In genomic region chr11:102827097-102827496, GRCm38 (mm10) we compare ENCODE assay signal across 28 mouse cellular contexts. TPM values are rescaled to one million over a fixed set of nuclear protein-coding genes. Genes with fewer than 3 reads are reported as not detected.
DNase-seq lines count a peak whose midpoint lies in the region; ATAC-seq and TF ChIP-seq lines count a peak whose summit lies in the region.
"Had no signal": no experiment of that assay in that cellular context is flagged by ENCODE, and none has a peak within 500 bp of the region (broad histone marks: within the 10 kb centered on the region; RNA-seq: fewer than 3 reads in every experiment).

No protein-coding gene starts in this region.

- no peak for TF ChIP-seq EP300 in heart, postnatal 0 days (IDR thresholded peaks at IDR 0.05; ENCODE audit: low read depth)
- no peak for TF ChIP-seq EP300 in heart, adult 2 months (IDR thresholded peaks at IDR 0.05; ENCODE audit: insufficient read depth, low read depth, low read length)

- no peak overlapping the region; the same call in 1 of the 2 replicates for H3K27ac ChIP-seq in heart, embryonic 10.5 days
- H3K27ac ChIP-seq in heart, postnatal 0 days (ENCODE audit: low read depth), result peak overlapping the region; percentile 32
- no peak overlapping the region; the same call in 1 of the 2 replicates for H3K27ac ChIP-seq in heart, adult 2 months
- H3K27ac ChIP-seq: embryonic facial prominence, embryonic 12.5 days; forebrain, embryonic 12.5 days; heart, embryonic 15.5 days; hindbrain, embryonic 12.5 days; hindbrain, embryonic 15.5 days had no signal

- 0 out of 2 replicates have a peak overlapping the region, but pooled peaks have one; percentile 2 for H3K9ac ChIP-seq in heart, postnatal 0 days (replicated peaks; ENCODE audit: low read depth, low read length)
- H3K9ac ChIP-seq in heart, adult 2 months (ENCODE audit: low read depth, low read length), result no peak overlapping the region
- H3K9ac ChIP-seq: embryonic facial prominence, embryonic 12.5 days; forebrain, embryonic 12.5 days; heart, embryonic 15.5 days; hindbrain, embryonic 12.5 days; hindbrain, embryonic 15.5 days had no signal

- no peak overlapping the region for H3K4me2 ChIP-seq in heart, postnatal 0 days (ENCODE audit: low read depth, low read length)
- H3K4me2 ChIP-seq: embryonic facial prominence, embryonic 12.5 days; forebrain, embryonic 12.5 days; heart, embryonic 15.5 days; hindbrain, embryonic 12.5 days; hindbrain, embryonic 15.5 days had no signal

- DNase-seq in heart, adult 11 months, result peak; percentile 90
- no peak for DNase-seq in heart, embryonic 10.5 days (ENCODE audit: low spot score)
- no peak for DNase-seq in heart, postnatal 0 days (ENCODE audit: low spot score)
- DNase-seq in heart, adult 2 months, result no peak
- peak; percentile 31 for DNase-seq in R1 (ENCODE audit: low read depth, low spot score)
- no peak for DNase-seq in spleen, postnatal 36 days (ENCODE audit: low spot score in 2 of 2)
- DNase-seq: adrenal gland, adult 2 months; adrenal gland, postnatal 25 days; cerebellum, adult 18-20 months; cerebellum, adult 9-10 months; cerebellum, postnatal 14 days; gastrocnemius, postnatal 25 days; heart, postnatal 14 days; kidney, adult 2 months had no signal

- TF ChIP-seq POLR2A in heart, adult 2 months (IDR thresholded peaks at IDR 0.05; ENCODE audit: insufficient read depth, low read depth, low read length), result no peak

- H3K79me2 ChIP-seq in heart, adult 2 months (replicated peaks; ENCODE audit: control insufficient read depth, insufficient read depth, low read length), result no peaks in the 10 kb centered on the region

- WGBS in heart, embryonic 10.5 days, result 39% methylated on average over 4 of the region's 4 CpGs
- WGBS in heart, postnatal 0 days, result 49% methylated on average over 4 of the region's 4 CpGs
- WGBS in heart, adult 2 months, result 39% methylated on average over 4 of the region's 4 CpGs

- H3K4me3 ChIP-seq in heart, embryonic 10.5 days, result no peak overlapping the region
- H3K4me3 ChIP-seq in heart, postnatal 0 days (ENCODE audit: low read depth, low read length), result no peak overlapping the region
- no peak overlapping the region for H3K4me3 ChIP-seq in heart, adult 2 months
- H3K4me3 ChIP-seq: embryonic facial prominence, embryonic 12.5 days; erythroblast, embryonic 14.5 days; forebrain, embryonic 12.5 days; heart, embryonic 15.5 days; hindbrain, embryonic 12.5 days; hindbrain, embryonic 15.5 days had no signal

- no peak for ATAC-seq in heart, postnatal 0 days (ENCODE audit: insufficient read depth, low read depth)
- ATAC-seq: forebrain, embryonic 16.5 days; intestine, postnatal 0 days; Patski had no signal

- intact Hi-C loops in heart, adult 2 months (cut with DNase I), result no loop called here

- H3K36me3 ChIP-seq in heart, embryonic 10.5 days, result no peaks in the 10 kb centered on the region
- no peaks in the 10 kb centered on the region for H3K36me3 ChIP-seq in heart, postnatal 0 days (replicated peaks; ENCODE audit: control insufficient read depth, insufficient read depth, low read length)
- no peaks in the 10 kb centered on the region for H3K36me3 ChIP-seq in heart, adult 2 months (ENCODE audit: control insufficient read depth, insufficient read depth, low read length)
- H3K36me3 ChIP-seq: embryonic facial prominence, embryonic 12.5 days; forebrain, embryonic 12.5 days; G1E; heart, embryonic 15.5 days; hindbrain, embryonic 12.5 days; hindbrain, embryonic 15.5 days had no signal

- H3K9me3 ChIP-seq in heart, embryonic 10.5 days, result no peaks in the 10 kb centered on the region
- no peaks in the 10 kb centered on the region for H3K9me3 ChIP-seq in heart, postnatal 0 days (replicated peaks; ENCODE audit: control insufficient read depth, low read length)
- H3K9me3 ChIP-seq: embryonic facial prominence, embryonic 12.5 days; forebrain, embryonic 12.5 days; G1E; heart, embryonic 15.5 days; hindbrain, embryonic 12.5 days; hindbrain, embryonic 15.5 days had no signal

- TF ChIP-seq CTCF in heart, postnatal 0 days (IDR thresholded peaks at IDR 0.05; ENCODE audit: low read depth), result no peak
- no peak for TF ChIP-seq CTCF in heart, adult 2 months (IDR thresholded peaks at IDR 0.05)

- peaks cover 11% of the 10 kb centered on the region for H3K4me1 ChIP-seq in heart, embryonic 10.5 days
- peaks cover 8% of the 10 kb centered on the region; the same call in 1 of the 2 replicates for H3K4me1 ChIP-seq in heart, postnatal 0 days (ENCODE audit: control insufficient read depth, insufficient read depth)
- H3K4me1 ChIP-seq in heart, adult 2 months (ENCODE audit: control insufficient read depth, insufficient read depth, low read length), result no peaks in the 10 kb centered on the region
- H3K4me1 ChIP-seq: embryonic facial prominence, embryonic 12.5 days; forebrain, embryonic 12.5 days; hindbrain, embryonic 12.5 days; hindbrain, embryonic 15.5 days had no signal

- no peaks in the 10 kb centered on the region for H3K27me3 ChIP-seq in heart, embryonic 10.5 days (ENCODE audit: insufficient read depth, poor library complexity, severe bottlenecking)
- no peaks in the 10 kb centered on the region for H3K27me3 ChIP-seq in heart, postnatal 0 days (ENCODE audit: control insufficient read depth, insufficient read depth, low read length)
- H3K27me3 ChIP-seq in heart, adult 2 months (ENCODE audit: control insufficient read depth, insufficient read depth, low read length), result 0 out of 2 replicates have a peak, but pooled peaks cover 1% of the 10 kb centered on the region
- H3K27me3 ChIP-seq: embryonic facial prominence, embryonic 12.5 days; heart, embryonic 15.5 days; hindbrain, embryonic 15.5 days had no signal

RNA-seq across cellular contexts. Expression of gene Gjc1, which starts 7.6 kb away (rescaled TPM):
- polyA plus RNA-seq in heart, embryonic 10.5 days (2016; fragmentation: Nextera tagmentation; extraction: Ambion mirVana), result 57.0 and 81.1 TPM in 2 replicates
- 19.2 and 29.4 TPM in 2 replicates for total RNA-seq in heart, postnatal 0 days (2014; rRNA removed; ENCODE audit: low replicate concordance)
- 41.1 and 42.7 TPM in 2 replicates for polyA plus RNA-seq in heart, postnatal 0 days (2015; fragmentation: Nextera tagmentation; extraction: Ambion mirVana)
- total RNA-seq in heart, adult 2 months (2021), result 10 to 100 TPM; 19.4 to 23.4 TPM
- 12.9 and 26.4 TPM in 2 replicates for polyA plus RNA-seq in heart, adult 2 months (2012; rRNA removed)
- total RNA-seq: hematopoietic stem cell, adult 5-6 weeks had no signal
- polyA plus RNA-seq: erythroblast, embryonic 14.5 days; G1E had no signal

RNA-seq across cellular contexts. Expression of gene Higd1b, which starts 8.6 kb away (rescaled TPM):
- polyA plus RNA-seq in heart, embryonic 10.5 days (2016; fragmentation: Nextera tagmentation; extraction: Ambion mirVana), result not detected in 2 replicates
- total RNA-seq in heart, postnatal 0 days (2014; rRNA removed; ENCODE audit: low replicate concordance), result 4.6 and 38.7 TPM in 2 replicates
- 11.7 and 13.2 TPM in 2 replicates for polyA plus RNA-seq in heart, postnatal 0 days (2015; fragmentation: Nextera tagmentation; extraction: Ambion mirVana)
- 10 to 100 TPM; 11.0 to 12.2 TPM for total RNA-seq in heart, adult 2 months (2021)
- polyA plus RNA-seq in heart, adult 2 months (2012; rRNA removed), result 15.2 and 21.6 TPM in 2 replicates
- total RNA-seq: G1E; hematopoietic stem cell, adult 5-6 weeks had no signal
- polyA plus RNA-seq: embryonic facial prominence, embryonic 12.5 days; erythroblast, embryonic 14.5 days; forebrain, embryonic 12.5 days; G1E; hindbrain, embryonic 12.5 days; intestine, embryonic 14.5 days; kidney, embryonic 14.5 days; Patski had no signal

RNA-seq across cellular contexts. Expression of gene Eftud2, which starts 53.7 kb away (rescaled TPM):
- polyA plus RNA-seq in heart, embryonic 10.5 days (2016; fragmentation: Nextera tagmentation; extraction: Ambion mirVana), result 206 and 238 TPM in 2 replicates
- 36.6 and 42.6 TPM in 2 replicates for total RNA-seq in heart, postnatal 0 days (2014; rRNA removed; ENCODE audit: low replicate concordance)
- polyA plus RNA-seq in heart, postnatal 0 days (2015; fragmentation: Nextera tagmentation; extraction: Ambion mirVana), result 56.7 and 59.1 TPM in 2 replicates
- total RNA-seq in heart, adult 2 months (2021), result 10 to 100 TPM; 36.0 to 37.4 TPM
- 44.9 and 62.6 TPM in 2 replicates for polyA plus RNA-seq in heart, adult 2 months (2012; rRNA removed)

RNA-seq across cellular contexts. Expression of gene Ccdc103, which starts 53.9 kb away (rescaled TPM):
- polyA plus RNA-seq in heart, embryonic 10.5 days (2016; fragmentation: Nextera tagmentation; extraction: Ambion mirVana), result 0.62 and 0.93 TPM in 2 replicates
- not detected in 2 replicates for total RNA-seq in heart, postnatal 0 days (2014; rRNA removed; ENCODE audit: low replicate concordance)
- 0.66 and 0.75 TPM in 2 replicates for polyA plus RNA-seq in heart, postnatal 0 days (2015; fragmentation: Nextera tagmentation; extraction: Ambion mirVana)
- not detected for total RNA-seq in heart, adult 2 months (2021)
- polyA plus RNA-seq in heart, adult 2 months (2012; rRNA removed), result 0.18 and 0.20 TPM in 2 replicates
- total RNA-seq: gastrocnemius, adult 18-20 months; gastrocnemius, postnatal 25 days had no signal

RNA-seq across cellular contexts. Expression of gene Fam187a, which starts 57.9 kb away (rescaled TPM):
- polyA plus RNA-seq in heart, embryonic 10.5 days (2016; fragmentation: Nextera tagmentation; extraction: Ambion mirVana), result not detected in 2 replicates
- total RNA-seq in heart, postnatal 0 days (2014; rRNA removed; ENCODE audit: low replicate concordance), result not detected in 2 replicates
- not detected in 2 replicates for polyA plus RNA-seq in heart, postnatal 0 days (2015; fragmentation: Nextera tagmentation; extraction: Ambion mirVana)
- not detected for total RNA-seq in heart, adult 2 months (2021)
- polyA plus RNA-seq in heart, adult 2 months (2012; rRNA removed), result not detected in 2 replicates
- total RNA-seq: adrenal gland, adult 2 months; adrenal gland, postnatal 25 days; gastrocnemius, adult 18-20 months; gastrocnemius, postnatal 25 days; heart, postnatal 14 days; hematopoietic stem cell, adult 5-6 weeks had no signal
- polyA plus RNA-seq: adrenal gland, adult 2 months; embryonic facial prominence, embryonic 12.5 days; erythroblast, embryonic 14.5 days; forebrain, embryonic 12.5 days; forebrain, embryonic 16.5 days; G1E; heart, embryonic 15.5 days; hindbrain, embryonic 12.5 days; hindbrain, embryonic 15.5 days; intestine, embryonic 14.5 days; intestine, postnatal 0 days; kidney, adult 2 months; kidney, embryonic 14.5 days had no signal

Comparison
In these comparisons a context has a peak if more than half of its experiments do, and no peak if none do; other contexts are left out.
1. DNase-seq: peak in heart, adult 11 months (single experiment) and R1 (single experiment); none in heart, embryonic 10.5 days (single experiment), heart, postnatal 0 days (single experiment), heart, adult 2 months (0 of 2) and spleen, postnatal 36 days (0 of 2).
2. RNA of gene Higd1b, which starts 8.6 kb away (polyA plus RNA-seq): 15.2 to 21.6 TPM in heart, adult 2 months and 11.7 to 13.2 TPM in heart, postnatal 0 days; not detected in heart, embryonic 10.5 days; every median in the first group is over 10 times any median in the second.